Mouse (Mus musculus): ENCODE measurements around the gene Mstn. TPM values are rescaled to one million over a fixed set of nuclear protein-coding genes. Genes with fewer than 3 reads are reported as not detected.

The Mstn gene
- not detected for total RNA-seq (2021)

DNA sequence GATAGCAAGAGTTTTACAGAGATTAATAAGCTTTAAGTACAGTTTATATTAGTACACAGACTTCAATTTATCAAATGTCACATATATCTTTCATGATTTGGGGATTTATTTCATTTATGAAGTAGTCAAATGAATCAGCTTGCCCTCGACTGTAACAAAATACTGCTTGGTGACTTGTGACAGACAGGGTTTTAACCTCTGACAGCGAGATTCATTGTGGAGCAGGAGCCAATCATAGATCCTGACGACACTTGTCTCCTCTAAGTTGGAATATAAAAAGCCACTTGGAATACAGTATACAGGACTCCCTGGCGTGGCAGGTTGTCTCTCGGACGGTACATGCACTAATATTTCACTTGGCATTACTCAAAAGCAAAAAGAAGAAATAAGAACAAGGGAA lies at the start of gene Mstn:
Gene Mstn, plus strand, starts transcription at position 301 of the 400 bp plus-strand sequence.
- no peak for DNase-seq
- intact Hi-C loops (cut with DNase I), result no loop called here

DNA sequence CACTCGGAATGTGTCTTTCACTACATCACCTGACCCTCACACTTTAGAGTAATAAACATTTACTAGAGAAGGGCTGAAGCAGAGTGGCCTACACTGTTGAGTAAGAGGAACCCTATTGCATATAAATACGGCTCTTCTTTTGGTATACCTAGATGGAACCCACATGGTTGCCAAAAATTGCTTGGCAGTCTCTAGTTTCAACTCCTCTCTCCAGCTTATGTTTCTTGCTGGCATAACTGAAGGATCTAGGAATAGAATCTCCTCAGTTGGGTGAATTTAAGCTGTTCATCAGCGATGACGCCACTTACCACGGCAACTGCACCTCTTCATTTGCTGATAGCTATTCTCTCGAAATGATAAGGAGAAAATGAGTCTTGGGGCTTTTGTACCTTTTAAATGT lies 46.7 kb upstream of the Mstn start:
- no peak for DNase-seq
- intact Hi-C loops (cut with DNase I), result no loop called here

DNA sequence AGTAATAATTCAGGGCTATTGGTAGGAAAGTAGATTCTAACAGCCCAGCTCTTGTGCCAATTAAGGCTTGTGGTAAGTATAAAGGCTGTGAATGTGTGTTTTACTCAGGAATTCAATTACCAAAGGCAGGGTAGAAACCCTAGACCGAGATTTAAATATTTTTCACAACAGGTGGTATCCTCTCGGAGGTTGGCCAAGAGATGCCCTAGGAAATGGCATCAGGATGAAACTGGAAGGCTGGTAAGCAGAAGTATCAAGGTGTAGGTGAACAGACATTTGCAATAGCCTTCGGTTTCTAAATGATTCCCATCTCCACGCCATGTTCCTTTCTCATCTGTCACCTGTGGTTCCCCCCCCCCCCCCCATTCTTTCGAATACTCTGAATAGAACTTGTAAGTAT lies 45.8 kb upstream of the Mstn start:
- DNase-seq, result no peak
- intact Hi-C loops (cut with DNase I), result no loop called here

DNA sequence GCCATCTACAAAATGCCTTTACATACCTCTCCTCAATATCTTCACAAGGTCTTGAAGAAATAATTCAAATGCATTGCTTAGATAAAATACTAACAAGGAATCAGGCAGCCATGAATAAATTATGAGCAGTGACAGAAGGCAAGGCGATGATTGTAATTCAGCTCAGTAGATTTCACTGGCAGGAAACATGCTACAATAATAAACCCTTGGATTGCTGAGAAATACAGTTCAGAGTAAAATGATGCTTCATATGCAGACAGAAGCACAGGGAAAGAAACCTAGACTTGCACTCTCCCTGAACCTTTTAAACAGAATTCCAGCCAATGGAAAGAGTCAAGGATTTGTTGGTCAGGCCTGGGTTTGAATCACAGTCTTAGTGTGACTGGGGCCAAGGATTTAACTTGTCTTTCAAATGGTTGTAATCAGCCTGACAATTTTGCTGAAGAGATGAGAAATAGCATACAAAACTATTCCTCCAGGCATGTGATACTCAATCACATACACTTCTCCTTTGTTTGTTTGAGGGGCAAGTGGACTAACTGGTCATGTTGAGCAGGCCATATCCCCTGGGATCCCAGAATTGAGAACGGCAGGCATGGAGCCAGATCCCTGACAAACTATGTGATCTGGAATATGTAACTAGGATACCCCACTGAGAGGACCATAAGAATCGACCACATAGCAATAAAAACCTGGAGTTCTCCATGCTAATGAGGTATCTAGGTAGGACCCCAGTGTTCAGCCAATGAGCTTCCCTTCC lies 42.5 kb upstream of the Mstn start:
- DNase-seq, result no peak
- intact Hi-C loops (cut with DNase I), result no loop called here

DNA sequence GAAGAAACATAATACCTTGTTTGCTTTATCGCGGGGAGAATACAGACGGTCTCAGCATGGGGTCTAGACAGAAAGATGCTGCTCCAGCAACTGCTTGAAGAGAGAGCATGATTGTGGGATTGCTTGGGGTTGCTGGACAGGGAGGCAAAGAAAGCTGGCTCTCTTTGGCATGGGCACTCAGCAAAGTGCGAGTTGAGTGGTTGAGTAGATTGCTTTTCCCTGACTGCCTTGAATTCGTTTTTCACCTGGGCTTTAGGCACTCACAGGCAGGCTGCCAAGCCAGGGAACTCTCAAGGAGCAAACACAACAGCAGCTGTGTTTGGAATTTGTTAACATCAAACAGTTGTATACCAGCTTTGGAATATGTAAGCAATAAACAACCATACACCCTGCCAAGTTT lies 41.4 kb upstream of the Mstn start, which contains the start of gene 1700019D03Rik:
Gene 1700019D03Rik, minus strand, starts transcription at position 101 of the 400 bp plus-strand sequence.
- intact Hi-C loops (cut with DNase I), result no loop called here
- DNase-seq, result no peak

DNA sequence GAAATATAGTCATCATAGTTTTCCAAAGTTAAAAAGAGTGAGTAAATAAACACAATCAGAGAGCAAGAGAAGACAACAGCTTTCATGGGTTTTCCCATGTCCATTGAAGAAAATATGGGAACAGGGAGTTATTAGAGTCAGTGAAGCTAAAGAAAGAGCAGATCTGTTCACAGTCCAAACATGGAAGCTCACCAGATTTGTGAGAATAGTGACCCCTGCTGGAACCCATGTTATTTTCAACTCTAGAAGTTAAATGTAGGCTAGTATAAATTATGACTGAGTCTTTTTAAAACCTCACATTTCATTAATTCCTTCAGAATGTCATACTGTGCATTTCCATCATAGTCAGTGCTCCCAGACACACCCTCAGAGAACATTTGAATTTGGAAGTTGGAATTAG lies 28.9 kb upstream of the Mstn start:
- intact Hi-C loops (cut with DNase I), result loop anchor here (5.0 to 10.0 kb wide), 3 partner anchors 80 to 385 kb away; no protein-coding TSS in a partner anchor
- DNase-seq, result peak; percentile 16 to 41

DNA sequence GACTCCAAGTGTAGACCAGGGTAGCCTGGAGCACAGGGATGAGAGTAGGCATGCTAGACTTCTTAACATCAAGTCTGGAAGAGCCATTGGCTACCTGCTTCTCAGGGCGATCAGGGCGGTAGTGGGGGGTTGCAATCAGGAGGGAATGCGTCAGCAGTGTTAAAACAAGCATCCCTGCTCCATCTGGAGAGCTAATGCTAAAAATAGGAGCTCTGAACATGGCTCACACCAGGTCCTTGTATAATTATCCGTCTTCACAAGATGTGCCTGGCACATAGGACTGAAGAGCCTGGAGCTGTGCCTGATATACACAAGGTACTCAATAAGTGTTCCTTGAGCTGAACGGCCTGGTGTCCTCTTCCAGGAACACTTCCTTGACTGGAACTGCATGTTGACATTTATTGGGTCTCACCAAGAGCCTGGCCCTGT lies 24.0 kb upstream of the Mstn start:
- DNase-seq, result peak; percentile 3 to 17
- intact Hi-C loops (cut with DNase I), result loop anchor here (10.0 kb wide), 1 partner anchor 283 kb away; no protein-coding TSS in a partner anchor

DNA sequence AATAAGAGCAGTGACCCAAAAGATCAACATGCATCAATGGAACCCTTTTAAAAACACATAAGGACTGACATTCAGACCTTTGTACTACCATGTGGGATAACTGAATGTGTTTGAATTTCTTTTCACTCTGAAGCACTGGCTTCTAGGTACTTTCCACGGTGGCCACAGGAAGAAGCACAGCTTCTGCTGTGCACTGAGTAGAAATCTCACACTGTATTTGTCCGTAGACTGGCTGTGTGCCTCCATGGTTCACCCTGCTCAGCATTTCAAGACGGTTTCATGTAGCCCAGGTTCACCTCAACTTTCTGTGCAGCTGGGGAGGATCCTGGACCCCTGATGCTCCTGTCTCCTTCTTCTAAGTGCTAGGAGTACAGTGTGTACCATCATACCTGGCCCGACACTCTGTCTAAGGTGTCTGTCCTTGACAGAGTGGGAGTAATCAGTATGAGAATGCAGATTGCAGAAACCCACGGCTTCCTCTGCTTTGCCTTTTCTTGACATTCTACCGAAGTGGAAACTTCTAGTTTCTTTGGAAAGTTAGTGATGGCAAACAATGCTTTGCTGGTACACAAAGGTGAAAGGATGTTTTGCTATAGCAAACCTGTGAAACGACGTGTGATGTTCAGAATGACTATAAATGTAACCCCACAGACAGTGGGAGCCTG lies 11.5 kb upstream of the Mstn start:
- no peak for DNase-seq

DNA sequence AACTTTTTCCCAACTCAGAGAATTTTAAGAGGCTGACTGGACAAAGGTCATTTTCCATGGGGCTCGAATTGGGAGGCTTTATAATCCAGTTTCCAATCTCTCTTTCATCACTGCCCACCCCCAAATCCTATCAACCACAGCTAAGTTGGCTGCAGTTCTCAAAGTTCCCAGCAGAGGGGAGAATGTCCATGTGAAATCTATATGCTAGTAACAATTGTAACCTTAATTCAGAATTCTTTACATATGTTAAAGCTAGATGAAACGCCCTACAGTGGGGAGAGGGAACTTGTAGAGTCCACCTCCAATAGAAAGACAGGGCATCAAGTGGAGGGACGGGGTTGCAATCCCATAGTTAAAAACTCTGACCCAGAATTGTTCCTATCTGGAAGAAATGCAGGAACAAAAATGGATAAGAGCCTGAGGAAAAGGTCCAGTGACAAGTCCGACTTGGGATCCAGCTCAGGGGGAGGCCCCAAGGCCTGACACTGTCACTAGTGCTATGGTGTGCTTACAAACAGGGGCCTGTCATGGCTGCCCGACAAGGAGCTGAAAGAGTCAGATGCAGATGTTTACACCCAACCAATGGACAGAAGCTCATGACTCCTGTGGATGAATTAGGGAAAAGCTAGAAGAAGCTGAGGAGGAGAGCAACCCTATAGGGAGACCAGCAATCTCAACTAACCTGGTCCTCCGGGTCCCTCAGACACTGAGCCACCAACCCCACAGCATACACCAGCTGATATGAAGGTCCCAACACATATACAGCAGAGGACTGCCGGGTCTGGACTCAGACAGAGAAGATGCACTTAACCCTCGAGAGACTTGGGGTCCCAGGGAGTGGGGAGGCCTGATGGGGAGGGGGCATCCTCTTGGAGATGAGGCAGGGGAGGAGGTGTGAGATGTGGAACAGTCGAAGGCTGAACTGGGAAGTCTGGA lies 8.1 kb upstream of the Mstn start:
- intact Hi-C loops (cut with DNase I), result loop anchor here (1.0 kb wide), 2 partner anchors 219 to 300 kb away; no protein-coding TSS in a partner anchor
- DNase-seq, result peak; percentile 54 to 77

More for the DNA sequence above, 11.5 kb upstream of the Mstn start:
- intact Hi-C loops (cut with DNase I), result no loop called here

DNA sequence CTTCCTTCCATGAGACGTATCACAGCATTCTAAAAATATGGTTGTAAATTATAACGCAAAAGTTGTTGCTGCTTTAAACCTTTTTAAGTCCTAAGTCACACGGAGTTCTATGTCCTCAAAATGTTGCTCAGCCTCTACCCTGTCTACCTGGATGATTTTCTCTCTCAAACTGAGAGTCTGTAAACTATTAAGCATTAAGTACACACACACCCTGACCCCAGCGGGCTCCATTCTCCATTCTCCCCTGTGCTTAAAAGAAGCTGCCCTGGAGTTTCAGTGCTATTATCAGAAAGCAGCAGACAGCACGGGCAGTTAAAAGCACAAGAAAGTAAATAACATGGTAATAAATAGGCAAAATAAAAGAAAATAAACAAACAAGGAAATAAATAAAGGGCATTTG lies 2.3 kb upstream of the Mstn start:
- intact Hi-C loops (cut with DNase I), result no loop called here
- no peak for DNase-seq

DNA sequence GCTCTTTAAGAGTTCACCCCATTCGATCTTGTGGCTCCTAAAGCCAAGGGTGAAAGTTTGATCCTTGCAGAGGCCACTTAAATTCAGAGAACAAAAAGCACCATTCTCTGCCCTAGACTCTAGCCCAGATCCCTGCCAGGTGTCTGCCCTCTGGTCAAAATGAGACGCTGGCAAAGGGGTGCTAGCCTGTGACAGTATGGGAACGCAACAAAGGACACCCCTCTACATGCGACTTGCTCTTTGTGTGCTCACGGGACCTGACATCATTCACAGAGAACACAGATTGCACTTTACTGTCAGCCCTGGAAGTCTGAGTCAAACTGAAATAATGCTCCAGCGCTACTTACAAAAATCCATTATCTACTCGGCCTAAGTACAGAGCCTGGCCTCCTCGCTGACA lies 941 bp upstream of the Mstn start:
- DNase-seq, result no peak
- intact Hi-C loops (cut with DNase I), result no loop called here

DNA sequence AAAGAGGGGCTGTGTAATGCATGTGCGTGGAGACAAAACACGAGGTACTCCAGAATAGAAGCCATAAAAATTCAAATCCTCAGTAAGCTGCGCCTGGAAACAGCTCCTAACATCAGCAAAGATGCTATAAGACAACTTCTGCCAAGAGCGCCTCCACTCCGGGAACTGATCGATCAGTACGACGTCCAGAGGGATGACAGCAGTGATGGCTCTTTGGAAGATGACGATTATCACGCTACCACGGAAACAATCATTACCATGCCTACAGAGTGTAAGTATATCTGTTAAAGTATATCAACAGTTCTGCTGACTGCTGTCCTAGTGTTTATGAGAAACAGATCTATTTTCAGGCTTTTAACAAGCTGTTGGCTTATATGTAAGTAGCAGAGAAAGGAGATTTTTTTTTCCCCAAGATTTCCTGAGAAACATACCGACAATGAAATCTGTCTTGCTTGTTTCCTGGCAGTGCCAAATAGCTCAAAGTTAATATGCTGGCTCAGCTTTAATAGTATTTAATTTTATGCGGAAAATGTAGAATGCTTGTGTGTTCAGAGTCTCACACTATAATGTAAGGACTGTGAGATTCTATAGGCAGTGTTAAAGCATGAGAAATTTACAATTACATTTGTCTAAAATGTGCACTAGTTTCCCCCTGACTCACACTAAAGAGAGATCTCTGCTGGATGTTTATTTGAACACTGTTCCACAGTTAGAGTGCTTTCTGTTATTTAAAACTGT lies 600 bp downstream of the Mstn start:
- no peak for DNase-seq
- intact Hi-C loops (cut with DNase I), result no loop called here

DNA sequence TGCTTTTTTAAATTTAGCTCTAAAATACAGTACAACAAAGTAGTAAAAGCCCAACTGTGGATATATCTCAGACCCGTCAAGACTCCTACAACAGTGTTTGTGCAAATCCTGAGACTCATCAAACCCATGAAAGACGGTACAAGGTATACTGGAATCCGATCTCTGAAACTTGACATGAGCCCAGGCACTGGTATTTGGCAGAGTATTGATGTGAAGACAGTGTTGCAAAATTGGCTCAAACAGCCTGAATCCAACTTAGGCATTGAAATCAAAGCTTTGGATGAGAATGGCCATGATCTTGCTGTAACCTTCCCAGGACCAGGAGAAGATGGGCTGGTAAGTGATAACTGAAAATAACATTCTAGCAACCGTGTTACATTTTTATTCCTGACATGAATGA lies 2.5 kb downstream of the Mstn start:
- no peak for DNase-seq
- intact Hi-C loops (cut with DNase I), result no loop called here

DNA sequence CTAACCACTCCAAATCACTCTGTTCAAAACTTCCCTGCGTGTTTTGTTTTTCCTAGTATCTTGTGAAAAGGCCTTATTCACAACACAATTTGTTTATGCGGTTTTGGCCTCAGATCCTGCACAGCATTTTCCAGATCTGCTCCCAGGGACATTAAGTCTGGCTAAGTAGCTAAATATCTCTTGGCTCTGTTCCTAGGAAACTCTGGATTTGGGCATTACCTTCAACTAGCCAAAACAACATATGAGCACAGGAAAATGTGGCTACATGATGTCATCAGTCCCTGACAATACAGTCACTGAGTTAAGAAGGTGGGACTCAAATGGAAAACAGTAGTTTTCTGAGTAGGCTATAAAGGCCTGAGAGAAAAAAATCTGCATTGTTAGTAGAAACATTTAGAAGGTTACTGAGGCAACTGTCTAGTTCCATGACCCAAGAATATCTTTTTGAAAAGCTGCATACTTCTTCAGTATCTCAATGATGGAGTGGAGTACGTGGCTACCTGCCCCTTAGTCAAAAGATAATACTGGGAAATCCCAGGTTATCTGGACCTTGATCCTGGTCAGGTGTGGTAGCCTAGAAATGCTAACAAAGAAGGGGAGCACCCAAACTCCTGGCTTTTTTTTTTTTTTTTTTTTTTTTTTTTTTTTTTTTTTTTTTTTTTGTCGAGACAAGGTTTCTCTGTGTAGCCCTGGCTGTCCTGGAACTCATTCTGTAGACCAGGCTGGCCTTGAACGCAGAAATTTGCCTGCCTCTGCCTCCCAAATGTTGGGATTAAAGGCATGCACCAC lies 8.5 kb downstream of the Mstn start:
- intact Hi-C loops (cut with DNase I), result no loop called here

DNA sequence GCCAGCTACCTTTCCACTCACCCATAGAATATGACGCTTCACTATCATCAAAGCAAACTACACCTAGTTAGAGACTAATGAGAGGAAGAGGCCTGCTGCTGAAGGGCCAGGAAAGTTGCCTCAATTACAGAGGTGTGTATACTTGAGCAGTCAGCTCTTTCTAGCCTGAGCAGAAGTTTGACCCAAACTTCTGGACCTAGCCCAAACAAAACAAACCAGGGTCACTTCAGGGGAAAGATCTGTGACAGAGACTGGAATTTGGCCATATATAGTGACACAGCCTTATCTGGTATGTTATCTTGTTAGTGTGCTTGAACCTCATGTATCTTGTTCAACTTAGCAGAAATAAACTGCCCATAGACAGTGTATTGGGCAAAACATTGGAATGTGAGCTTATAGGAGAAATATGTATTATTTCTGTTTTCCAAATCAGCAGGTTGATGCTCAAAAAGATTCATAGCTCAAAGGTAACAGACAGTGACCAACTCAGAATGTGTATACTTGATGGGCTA lies 9.3 kb downstream of the Mstn start:
- no peak for DNase-seq
- intact Hi-C loops (cut with DNase I), result no loop called here

More for the DNA sequence above, 8.5 kb downstream of the Mstn start:
- no peak for DNase-seq

DNA sequence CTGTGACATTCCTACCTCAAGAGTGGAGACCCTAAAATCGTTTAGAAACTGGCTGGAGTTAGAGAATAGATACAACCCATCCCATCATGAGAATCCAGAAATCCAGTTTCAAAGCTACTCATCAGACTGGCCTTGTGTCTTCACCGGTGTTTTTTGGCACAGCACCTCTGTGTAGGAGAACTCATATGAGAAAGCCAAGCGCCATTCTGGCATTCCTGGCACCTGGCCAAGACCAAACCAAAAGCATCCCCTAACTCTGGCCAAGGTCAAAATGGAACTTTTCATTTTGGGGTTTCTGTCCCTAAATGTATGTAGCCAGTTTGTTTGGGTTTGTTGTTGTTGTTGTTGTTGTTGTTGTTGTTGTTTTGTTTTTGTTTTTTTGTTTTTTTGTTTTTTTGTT lies 15.2 kb downstream of the Mstn start:
- intact Hi-C loops (cut with DNase I), result no loop called here
- DNase-seq, result no peak

DNA sequence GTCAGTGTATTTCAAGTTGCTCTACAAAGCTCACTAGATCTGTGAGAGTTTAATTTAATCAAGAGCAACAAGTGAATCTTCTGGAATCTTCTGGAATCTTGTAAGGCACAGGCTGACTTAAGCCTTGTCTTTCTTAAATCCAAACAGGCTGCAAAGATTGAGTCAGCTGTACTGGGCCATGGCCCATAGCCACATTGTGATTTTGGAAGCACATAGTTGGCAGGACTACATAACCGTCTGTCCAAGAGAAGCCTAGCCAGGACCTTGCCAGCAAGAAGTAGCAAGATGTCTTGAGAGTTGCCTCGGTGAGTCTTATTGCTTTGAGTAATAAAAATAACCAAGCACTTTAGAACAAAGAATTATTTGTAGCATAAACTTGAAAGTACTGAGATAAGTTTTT lies 18.4 kb downstream of the Mstn start:
- DNase-seq, result peak; percentile 14 to 21
- intact Hi-C loops (cut with DNase I), result no loop called here

DNA sequence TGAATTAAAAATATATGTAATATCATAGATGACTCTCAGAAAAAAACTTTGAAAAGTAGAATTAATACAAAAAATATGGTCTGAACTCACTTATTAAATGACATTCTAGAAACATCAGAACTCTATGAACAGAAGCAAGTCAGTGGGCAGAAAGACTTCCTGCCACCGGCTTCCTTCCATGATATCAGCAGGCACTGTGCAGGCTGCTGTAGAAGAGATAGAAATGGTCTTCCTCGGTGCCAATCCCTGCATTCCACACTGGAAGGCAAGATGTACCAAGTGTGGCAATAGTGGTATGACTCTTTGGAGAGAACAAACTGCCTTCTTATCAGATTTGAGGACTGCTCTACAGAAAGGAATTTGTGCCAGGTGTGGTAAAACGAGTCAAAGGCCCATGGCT lies 19.2 kb downstream of the Mstn start:
- DNase-seq, result no peak
- intact Hi-C loops (cut with DNase I), result no loop called here

DNA sequence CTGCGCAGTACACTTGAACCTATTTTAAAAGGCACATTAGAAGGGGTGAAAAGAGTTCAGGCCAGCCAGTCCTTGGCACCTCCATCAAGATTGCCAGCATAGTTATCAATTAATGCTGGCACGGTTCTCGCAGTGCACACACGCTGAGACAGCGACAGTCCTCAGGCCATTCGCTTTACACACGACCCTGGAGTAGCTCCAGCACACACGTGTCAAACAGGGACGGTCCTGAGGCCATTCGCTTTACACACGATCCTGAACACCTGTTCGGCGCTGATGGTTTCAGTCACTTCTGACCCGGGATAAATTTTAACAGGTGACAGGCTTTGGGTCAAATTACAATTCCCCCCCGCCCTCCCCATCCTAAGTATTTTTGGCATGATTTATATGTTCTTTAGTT lies 23.8 kb downstream of the Mstn start:
- intact Hi-C loops (cut with DNase I), result no loop called here
- no peak for DNase-seq

Data from heart, postnatal 10 days (tissue).